Mouse (Mus musculus): ENCODE measurements around the gene Pklr. TPM values are rescaled to one million over a fixed set of nuclear protein-coding genes. Genes with fewer than 3 reads are reported as not detected.

Pklr gene
- total and polyA plus RNA-seq, 3 experiments: 22.9 to 80.3 (median 36.9) TPM

DNA sequence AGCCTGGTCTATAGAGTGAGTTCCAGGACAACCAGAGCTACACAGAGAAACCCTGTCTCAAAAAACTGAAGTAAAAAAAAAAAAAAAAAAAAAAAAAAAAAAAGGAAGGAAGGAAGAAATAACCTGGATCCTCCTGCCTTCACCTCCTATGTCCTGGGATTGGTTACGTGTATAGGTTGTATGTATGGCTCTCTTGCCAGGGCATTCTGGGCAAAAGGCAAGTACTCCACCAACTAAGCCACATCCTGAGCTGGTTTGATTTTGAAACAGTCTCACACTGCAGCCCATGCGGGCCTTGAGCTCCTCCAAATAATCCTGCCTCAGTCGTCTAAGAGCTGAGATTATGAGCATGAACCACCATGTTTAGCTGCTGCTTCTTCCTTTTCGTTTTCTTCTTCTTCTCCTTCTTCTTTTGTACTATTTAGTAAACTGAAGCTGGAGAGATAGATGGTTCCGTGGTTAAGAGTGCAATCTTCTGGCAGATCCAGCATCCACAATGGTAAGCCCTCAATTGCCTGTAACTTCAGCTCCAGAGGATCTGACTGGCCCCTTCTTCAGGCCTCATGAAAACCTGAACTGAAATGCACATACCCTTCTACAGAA is 27.8 kb downstream of the Pklr start:
- DNase-seq (ENCODE audit: low spot score) (no peak), ATAC-seq (ENCODE audit: extremely low read depth, insufficient number of reproducible peaks, low FRiP score, poor library complexity, severe bottlenecking) (no peak)
- H3K27me3 ChIP-seq (ENCODE audit: insufficient read depth, low read length): peaks cover 8% of the 10 kb centered on the region; the same call in 1 of the 2 replicates
- peaks cover 29% of the 10 kb centered on the region for H3K36me3 ChIP-seq (replicated peaks)
- H3K9me3 ChIP-seq (replicated peaks): no peaks in the 10 kb centered on the region
- peaks cover 57% of the 10 kb centered on the region for H3K4me1 ChIP-seq (ENCODE audit: insufficient read depth, low read depth, low read length)
- TF ChIP-seq TAL1 (conservative IDR thresholded peaks at IDR 0.05; ENCODE audit: low read depth, low read length): no peak
- no peak for TF ChIP-seq GATA1 (IDR thresholded peaks at IDR 0.05; ENCODE audit: borderline replicate concordance, low read length)
- TF ChIP-seq GATA2 (IDR thresholded peaks at IDR 0.05; ENCODE audit: borderline replicate concordance, low read depth, low read length): no peak
- no peak for TF ChIP-seq POLR2AphosphoS5 (IDR thresholded peaks at IDR 0.05; ENCODE audit: insufficient replicate concordance, low read depth, low read length)
- H3K4me3 ChIP-seq (ENCODE audit: low read depth, low read length): peak overlapping the region; percentile 89

DNA sequence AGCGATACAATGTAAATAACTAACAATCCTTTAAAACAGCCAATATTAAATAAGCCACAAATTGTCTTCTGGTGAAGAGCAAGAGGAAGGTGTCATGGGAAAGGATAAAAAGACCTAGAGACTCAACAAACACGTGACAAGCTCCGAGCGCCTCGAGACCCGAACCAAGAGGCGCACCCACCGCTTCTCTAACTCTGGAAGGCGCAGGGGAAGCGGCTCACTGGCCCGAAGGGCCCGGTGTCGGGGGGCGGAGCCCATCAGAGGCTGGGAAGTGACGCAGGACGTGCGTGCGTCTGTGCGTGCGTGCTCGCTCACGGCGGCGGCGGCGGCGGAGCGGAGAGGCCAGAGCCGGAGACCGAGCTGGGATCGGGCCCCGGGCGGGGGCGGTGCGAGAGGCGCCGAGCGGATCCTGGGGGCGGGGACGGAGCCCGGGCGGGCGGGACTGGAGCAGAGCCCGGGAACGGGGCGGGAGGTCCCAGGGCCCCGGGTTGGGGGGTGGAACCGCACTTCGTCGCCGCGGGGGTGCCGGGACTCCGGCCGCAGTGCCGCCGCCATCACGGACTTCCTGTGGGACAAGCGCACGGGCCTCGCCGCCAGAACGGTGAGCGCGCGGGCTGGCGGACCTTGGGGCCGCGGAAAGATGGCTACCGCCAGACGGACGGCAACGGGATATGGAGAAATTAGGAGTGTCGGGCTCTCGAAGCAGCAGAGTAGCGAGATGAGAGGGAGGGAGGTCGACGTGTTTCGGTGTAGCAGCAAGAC is 28.7 kb downstream of the Pklr start, which contains the start of gene Clk2:
Gene Clk2 (plus strand): TSS at position 290 of the 762 bp plus-strand sequence.
- peaks cover 39% of the 10 kb centered on the region for H3K36me3 ChIP-seq (replicated peaks)
- H3K27me3 ChIP-seq (ENCODE audit: insufficient read depth, low read length): no peaks in the 10 kb centered on the region
- H3K4me3 ChIP-seq (ENCODE audit: low read depth, low read length): peak within 1 kb of the TSS; percentile 89
- H3K9me3 ChIP-seq (replicated peaks): no peaks in the 10 kb centered on the region
- H3K4me1 ChIP-seq (ENCODE audit: insufficient read depth, low read depth, low read length): peaks cover 51% of the 10 kb centered on the region
- ATAC-seq (ENCODE audit: extremely low read depth, insufficient number of reproducible peaks, low FRiP score, poor library complexity, severe bottlenecking) (peak; percentile 83), DNase-seq (ENCODE audit: low spot score) (peak; percentile 96)
- TF ChIP-seq CTCF (IDR thresholded peaks at IDR 0.05; ENCODE audit: low read depth, low read length) (no peak), POLR2AphosphoS5 (IDR thresholded peaks at IDR 0.05; ENCODE audit: insufficient replicate concordance, low read depth, low read length) (no peak), GATA2 (IDR thresholded peaks at IDR 0.05; ENCODE audit: borderline replicate concordance, low read depth, low read length) (no peak), TAL1 (conservative IDR thresholded peaks at IDR 0.05; ENCODE audit: low read depth, low read length) (no peak), GATA1 (IDR thresholded peaks at IDR 0.05; ENCODE audit: borderline replicate concordance, low read length) (no peak)

DNA sequence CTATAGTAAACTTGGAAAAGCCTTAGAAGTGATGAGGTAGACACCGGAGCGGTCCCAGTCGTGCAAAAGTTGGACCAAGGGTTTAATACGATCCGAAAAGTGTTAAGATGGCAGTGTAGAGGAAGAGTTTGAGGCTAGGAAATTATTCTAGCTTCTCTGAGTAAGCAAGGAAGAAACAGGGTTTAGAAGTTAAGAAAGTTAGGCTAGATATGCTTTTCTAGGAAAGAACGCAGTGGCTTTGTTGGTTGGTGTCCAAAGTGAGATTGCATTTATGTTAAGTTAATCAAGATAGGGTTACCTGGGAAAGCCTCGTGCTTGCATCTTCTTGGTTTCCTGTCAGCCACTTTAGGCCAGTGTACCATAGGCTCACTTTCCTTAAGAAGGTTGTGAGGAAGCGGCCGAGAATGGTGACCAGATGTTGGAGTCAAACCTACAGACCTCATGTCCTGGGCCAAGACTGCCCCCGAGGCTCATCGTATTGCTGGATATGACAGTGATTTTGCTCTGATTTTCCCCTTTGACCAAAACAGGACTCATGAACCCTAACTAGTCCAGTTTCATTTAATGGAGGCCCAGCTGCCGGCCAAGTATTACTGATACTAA is 29.4 kb downstream of the Pklr start:
- H3K4me1 ChIP-seq (ENCODE audit: insufficient read depth, low read depth, low read length): peaks cover 48% of the 10 kb centered on the region
- DNase-seq (ENCODE audit: low spot score) (no peak), ATAC-seq (ENCODE audit: extremely low read depth, insufficient number of reproducible peaks, low FRiP score, poor library complexity, severe bottlenecking) (no peak)
- no peaks in the 10 kb centered on the region for H3K9me3 ChIP-seq (replicated peaks)
- peaks cover 46% of the 10 kb centered on the region for H3K36me3 ChIP-seq (replicated peaks)
- H3K4me3 ChIP-seq (ENCODE audit: low read depth, low read length): peak overlapping the region; percentile 89
- no peaks in the 10 kb centered on the region for H3K27me3 ChIP-seq (ENCODE audit: insufficient read depth, low read length)
- TF ChIP-seq POLR2AphosphoS5 (IDR thresholded peaks at IDR 0.05; ENCODE audit: insufficient replicate concordance, low read depth, low read length): no peak
- no peak for TF ChIP-seq CTCF (IDR thresholded peaks at IDR 0.05; ENCODE audit: low read depth, low read length)
- TF ChIP-seq TAL1 (conservative IDR thresholded peaks at IDR 0.05; ENCODE audit: low read depth, low read length): no peak
- TF ChIP-seq GATA1 (IDR thresholded peaks at IDR 0.05; ENCODE audit: borderline replicate concordance, low read length): no peak
- TF ChIP-seq GATA2 (IDR thresholded peaks at IDR 0.05; ENCODE audit: borderline replicate concordance, low read depth, low read length): no peak

DNA sequence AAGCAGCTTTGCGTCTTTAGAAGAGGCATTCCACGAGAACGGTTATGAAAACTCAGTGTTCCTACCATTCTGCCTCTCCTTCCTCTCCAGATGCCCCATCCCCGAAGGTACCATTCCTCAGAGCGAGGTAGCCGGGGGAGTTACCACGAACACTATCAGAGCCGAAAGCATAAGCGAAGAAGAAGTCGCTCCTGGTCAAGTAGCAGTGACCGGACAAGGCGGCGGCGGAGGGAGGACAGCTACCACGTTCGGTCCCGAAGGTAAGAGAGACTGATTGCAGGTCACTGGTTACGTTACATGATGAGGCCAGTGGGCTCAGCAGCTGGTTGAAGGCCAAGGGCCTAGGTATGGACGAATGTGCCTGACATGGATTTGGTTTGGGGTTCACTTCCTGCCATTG is 31.0 kb downstream of the Pklr start:
- no peaks in the 10 kb centered on the region for H3K9me3 ChIP-seq (replicated peaks)
- TF ChIP-seq CTCF (IDR thresholded peaks at IDR 0.05; ENCODE audit: low read depth, low read length) (no peak), POLR2AphosphoS5 (IDR thresholded peaks at IDR 0.05; ENCODE audit: insufficient replicate concordance, low read depth, low read length) (no peak), GATA1 (IDR thresholded peaks at IDR 0.05; ENCODE audit: borderline replicate concordance, low read length) (no peak), GATA2 (IDR thresholded peaks at IDR 0.05; ENCODE audit: borderline replicate concordance, low read depth, low read length) (no peak)

DNA sequence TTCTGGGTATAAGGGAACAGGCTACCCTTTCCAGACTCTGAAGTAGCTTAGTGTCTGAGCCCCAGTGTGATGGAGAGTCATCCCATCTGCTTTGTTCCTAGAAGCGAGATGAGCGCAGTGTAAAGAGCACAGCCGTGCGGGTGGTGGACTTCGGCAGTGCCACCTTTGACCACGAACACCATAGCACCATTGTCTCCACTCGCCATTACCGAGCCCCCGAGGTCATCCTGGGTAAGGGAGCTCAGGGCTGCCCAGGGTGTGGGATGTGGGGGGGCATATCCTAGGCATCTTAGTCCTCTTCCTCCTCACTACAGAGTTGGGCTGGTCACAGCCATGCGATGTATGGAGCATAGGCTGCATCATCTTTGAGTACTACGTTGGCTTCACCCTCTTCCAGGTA is 38.9 kb downstream of the Pklr start:
- H3K36me3 ChIP-seq (replicated peaks): peaks cover 82% of the 10 kb centered on the region
- peaks cover 35% of the 10 kb centered on the region for H3K4me1 ChIP-seq (ENCODE audit: insufficient read depth, low read depth, low read length)
- no peaks in the 10 kb centered on the region for H3K9me3 ChIP-seq (replicated peaks)
- no peak for ATAC-seq (ENCODE audit: extremely low read depth, insufficient number of reproducible peaks, low FRiP score, poor library complexity, severe bottlenecking)
- TF ChIP-seq TAL1 (conservative IDR thresholded peaks at IDR 0.05; ENCODE audit: low read depth, low read length) (no peak), POLR2AphosphoS5 (IDR thresholded peaks at IDR 0.05; ENCODE audit: insufficient replicate concordance, low read depth, low read length) (no peak), CTCF (IDR thresholded peaks at IDR 0.05; ENCODE audit: low read depth, low read length) (no peak), GATA1 (IDR thresholded peaks at IDR 0.05; ENCODE audit: borderline replicate concordance, low read length) (no peak), GATA2 (IDR thresholded peaks at IDR 0.05; ENCODE audit: borderline replicate concordance, low read depth, low read length) (no peak)
- no peak for DNase-seq (ENCODE audit: low spot score)
- H3K27me3 ChIP-seq (ENCODE audit: insufficient read depth, low read length): no peaks in the 10 kb centered on the region
- H3K4me3 ChIP-seq (ENCODE audit: low read depth, low read length): no peak overlapping the region

More for the DNA sequence above, 31.0 kb downstream of the Pklr start:
- Histone ChIP-seq H3K4me3 (ENCODE audit: low read depth, low read length) (peak overlapping the region; percentile 56; the same call in 1 of the 2 replicates), H3K36me3 (replicated peaks) (peaks cover 60% of the 10 kb centered on the region), H3K4me1 (ENCODE audit: insufficient read depth, low read depth, low read length) (peaks cover 45% of the 10 kb centered on the region), H3K27me3 (ENCODE audit: insufficient read depth, low read length) (no peaks in the 10 kb centered on the region)
- no peak for DNase-seq (ENCODE audit: low spot score)
- no peak for ATAC-seq (ENCODE audit: extremely low read depth, insufficient number of reproducible peaks, low FRiP score, poor library complexity, severe bottlenecking)

DNA sequence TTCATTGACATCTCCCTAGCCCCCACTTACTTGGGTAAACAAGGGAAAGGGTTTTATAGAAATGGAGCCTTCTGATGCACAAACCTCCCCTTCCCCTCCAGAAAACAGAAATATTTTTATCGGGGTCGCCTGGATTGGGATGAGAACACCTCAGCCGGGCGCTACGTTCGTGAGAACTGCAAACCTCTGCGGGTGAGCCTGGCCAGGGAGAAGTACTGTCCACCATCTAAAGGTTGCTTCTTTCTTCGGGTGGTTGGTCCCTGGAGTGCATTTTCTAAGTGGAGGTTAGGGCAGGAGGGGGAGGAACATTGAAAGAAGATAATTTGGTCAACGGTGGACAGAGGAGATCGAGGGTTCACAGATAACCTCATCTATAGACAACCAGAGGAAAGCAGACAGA is 39.6 kb downstream of the Pklr start:
- no peak for TF ChIP-seq GATA2 (IDR thresholded peaks at IDR 0.05; ENCODE audit: borderline replicate concordance, low read depth, low read length)
- TF ChIP-seq CTCF (IDR thresholded peaks at IDR 0.05; ENCODE audit: low read depth, low read length): no peak
- Histone ChIP-seq H3K9me3 (replicated peaks) (no peaks in the 10 kb centered on the region), H3K36me3 (replicated peaks) (peaks cover 82% of the 10 kb centered on the region), H3K4me3 (ENCODE audit: low read depth, low read length) (no peak overlapping the region), H3K27me3 (ENCODE audit: insufficient read depth, low read length) (no peaks in the 10 kb centered on the region), H3K4me1 (ENCODE audit: insufficient read depth, low read depth, low read length) (peaks cover 38% of the 10 kb centered on the region)
- no peak for DNase-seq (ENCODE audit: low spot score)
- ATAC-seq (ENCODE audit: extremely low read depth, insufficient number of reproducible peaks, low FRiP score, poor library complexity, severe bottlenecking): no peak
